Mouse (Mus musculus) neutrophil, adult 5-6 weeks (primary cell): ENCODE measurements around the gene Vsx2. TPM values are rescaled to one million over a fixed set of nuclear protein-coding genes. Genes with fewer than 3 reads are reported as not detected.
"Not testable (repeated sequence)": the region's sequence is repeated elsewhere in the genome, so short reads cannot be mapped to it uniquely, and the experiment has no call there.

Experiments
- ATAC-seq: fragments of 151-379, 151-347 bp; 2 replicates; pipeline ENCODE4 v1.8.0; 2017; ENCODE audit warnings: mild to moderate bottlenecking, moderate TSS enrichment; ENCODE audit not compliant: insufficient number of reproducible peaks, poor library complexity, low FRiP score, severe bottlenecking; ENCODE audit errors: extremely low read depth
- total RNA-seq: library from RNA; stranded (forward); fragments of 200-1000 nt; gene quantifications from 2 replicates; pipeline ENCODE4 v1.2.3, GENCODE M21; 2017

Gene Vsx2
- total RNA-seq: not detected in 2 replicates

DNA sequence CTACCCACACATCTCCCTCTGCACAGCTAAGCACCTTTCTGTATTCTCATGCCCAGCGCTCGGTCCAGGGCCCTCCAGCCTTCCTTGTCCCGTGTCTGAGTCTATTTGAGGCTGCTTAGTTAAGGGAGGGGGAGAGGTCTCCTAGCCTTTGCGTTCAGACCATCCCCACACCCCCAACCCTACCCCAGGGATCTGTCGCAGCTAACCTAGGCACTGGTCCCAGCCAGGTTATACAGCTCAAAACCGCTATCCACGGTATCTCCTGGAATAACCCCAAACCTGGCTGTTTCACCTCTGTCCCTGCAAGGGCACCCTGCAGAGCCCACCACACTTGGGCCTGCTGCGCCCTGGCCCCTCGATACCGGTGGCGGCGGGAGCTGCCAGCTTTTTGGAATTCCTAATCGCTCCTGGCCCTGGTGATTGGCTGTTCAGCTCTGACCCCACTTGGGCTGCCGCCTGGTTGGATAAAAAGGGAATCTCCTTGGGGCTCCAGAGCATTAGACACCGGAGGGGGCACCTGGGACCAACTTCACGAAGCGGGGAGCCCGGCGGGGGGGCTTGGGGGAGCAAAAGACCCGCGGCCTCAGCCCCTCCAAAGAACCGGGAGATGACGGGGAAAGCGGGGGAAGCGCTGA, at the start of gene Vsx2:
TSS of gene Vsx2 (plus strand) at position 427 of the 635 bp plus-strand sequence.
- ATAC-seq: no peak

DNA sequence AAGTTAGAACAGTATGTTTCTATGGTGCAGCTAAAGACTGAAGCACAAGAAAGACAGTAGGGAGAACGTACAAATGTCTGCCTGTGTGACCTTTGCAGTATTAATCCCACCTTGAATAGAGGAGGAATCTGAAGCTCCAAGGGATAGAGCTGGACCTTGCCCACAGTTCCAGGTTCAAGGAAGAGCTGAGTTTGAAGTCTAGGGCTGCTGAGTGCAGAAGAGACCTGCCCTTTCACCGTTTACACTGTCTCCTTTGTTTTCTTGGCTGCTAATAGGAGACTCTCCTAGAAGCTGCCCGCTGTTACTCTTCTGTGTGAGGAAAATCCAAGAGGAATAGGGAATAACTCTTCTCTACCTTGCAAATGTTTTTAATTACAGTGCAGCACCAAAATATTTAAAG, 45.8 kb upstream of the Vsx2 start:
- no peak for ATAC-seq

DNA sequence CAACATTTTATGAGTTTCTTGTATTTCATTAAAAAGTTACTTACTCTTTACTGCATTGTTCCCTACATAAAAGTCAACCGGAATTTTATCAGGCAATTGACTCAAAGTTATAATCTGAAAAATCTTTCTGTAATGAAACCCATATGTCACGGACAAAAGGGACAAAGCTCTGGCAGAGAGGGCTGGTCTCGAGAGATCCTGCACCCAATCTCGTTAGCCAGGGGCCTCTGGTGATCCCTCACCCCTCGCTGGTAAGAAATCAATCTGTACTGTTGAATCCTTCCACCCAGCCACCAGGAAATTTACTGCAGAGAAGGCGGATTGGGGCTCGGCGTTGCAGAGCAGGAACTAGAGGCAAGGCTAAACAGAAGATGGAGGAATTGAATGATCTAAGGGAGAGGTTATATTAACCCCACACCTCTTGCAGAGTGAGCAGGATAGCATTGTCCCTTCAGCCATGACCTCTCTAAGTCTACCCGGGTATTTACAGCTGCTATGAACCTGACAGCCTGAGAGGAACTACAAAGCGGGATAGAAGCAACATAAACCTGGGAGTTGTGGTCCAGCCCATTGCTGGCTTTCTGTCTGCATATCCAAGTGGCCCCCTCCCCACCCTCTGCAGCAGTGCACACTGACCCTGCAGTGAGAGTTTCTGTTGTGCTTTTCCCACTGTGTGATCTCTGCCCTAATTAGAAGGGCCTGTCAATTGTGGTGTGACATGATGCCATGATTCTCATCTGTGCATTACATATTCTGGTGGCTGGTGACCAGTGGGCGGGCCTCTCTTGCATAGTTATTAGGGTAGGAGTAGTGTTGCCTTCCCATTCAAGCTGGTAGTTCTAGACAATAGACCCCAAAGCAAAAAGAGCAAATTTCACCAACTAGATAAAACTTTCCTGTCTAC, 45.2 kb upstream of the Vsx2 start:
- ATAC-seq: no peak

DNA sequence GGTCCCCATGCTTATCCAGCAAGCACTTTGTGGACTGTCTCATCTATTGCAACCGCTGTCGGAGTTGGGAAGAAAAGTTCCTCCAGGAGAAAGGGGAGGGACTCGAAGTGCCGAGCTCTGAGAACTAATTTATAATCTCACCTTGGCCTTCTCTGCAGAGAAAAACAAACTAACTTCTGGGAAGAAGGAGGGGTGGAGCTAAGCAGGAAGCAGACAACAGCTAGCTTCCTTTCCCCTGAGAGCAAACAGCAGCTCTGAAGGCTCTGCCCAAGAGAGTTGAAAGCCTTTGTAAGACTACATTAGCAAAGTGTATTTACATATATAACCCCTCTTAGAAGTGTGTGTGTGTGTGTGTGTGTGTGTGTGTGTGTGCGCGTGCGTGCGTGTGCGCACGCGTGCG, 44.1 kb upstream of the Vsx2 start:
- no peak for ATAC-seq

DNA sequence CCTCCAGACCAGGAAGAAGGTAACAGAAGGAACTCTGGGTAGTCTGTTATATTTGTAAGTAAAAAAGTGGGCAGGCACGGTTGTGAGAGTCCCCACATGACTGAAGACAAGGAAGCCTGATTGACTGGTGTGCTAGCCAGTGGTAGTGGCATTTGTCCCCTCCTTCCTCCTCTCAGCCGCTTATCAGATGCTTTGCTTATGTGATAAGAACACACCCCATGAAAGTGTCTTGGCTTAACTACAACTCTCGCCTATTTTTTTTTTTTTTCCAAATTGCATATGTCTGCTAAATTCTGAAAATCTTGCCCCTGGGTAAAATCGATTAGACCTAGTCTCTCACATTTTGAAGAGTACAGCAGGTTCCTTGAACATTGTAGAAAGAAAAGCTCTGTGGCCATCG, 39.1 kb upstream of the Vsx2 start:
- ATAC-seq: no peak

DNA sequence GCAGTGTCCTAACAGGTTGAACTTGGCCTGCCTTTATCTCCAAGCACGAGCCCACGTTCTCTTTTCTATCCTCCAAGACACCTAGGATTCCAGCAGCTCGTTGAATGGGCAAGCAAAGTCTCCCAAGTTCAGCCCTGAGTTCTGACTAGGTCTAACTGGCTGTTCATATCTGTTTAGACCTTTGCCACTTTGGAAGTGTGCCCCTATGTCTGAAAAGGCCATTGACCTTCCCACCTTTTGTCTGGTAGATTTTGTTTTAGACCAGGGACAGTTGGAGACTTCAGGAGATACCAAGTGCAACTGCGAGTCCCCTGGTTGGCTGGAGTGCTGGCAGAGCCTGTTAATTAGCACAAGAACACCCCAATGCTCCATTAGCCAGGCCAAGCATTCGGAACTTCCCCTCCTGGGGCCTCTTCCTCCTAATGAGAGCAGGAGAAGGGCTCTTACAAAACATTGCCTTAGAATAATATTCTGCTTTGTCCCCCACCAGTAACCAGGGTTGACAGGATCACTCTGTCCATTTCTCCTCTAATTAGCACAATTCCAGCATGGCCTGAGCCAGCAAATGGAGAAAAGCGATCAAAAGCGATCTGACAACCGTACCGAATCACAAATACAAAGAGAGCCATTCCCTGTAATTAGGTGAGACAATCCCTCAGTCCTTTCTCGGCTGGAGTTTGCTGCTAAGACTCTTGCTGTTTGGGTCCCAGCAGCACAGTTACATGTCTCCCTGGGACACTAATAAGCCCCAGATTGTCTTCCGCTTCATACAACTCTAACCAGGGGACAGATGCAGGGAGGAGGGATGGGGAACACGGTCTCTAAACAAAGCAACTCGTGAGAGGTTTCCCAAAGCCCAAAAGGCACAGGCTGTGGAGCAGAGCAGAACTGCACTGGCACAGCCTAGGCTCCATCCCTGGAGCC, 37.4 kb upstream of the Vsx2 start:
- ATAC-seq: no peak

DNA sequence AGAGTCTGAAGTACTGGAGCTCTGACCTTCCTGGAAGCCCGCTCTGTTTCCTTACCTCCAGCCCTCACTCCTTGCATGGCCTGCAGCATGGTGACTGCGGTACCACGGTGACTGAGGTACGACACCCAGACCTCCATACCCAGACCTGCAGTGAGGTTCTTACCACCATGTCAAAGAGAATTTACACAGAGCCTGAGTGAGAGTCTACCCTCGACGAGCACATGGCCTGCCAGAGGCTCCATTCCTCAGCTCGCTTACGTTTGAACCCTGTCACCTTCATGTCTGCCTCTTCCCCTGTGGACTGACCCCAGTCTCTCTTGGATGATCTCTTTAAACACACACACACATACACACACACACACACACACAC, 36.7 kb upstream of the Vsx2 start:
- no peak for ATAC-seq

DNA sequence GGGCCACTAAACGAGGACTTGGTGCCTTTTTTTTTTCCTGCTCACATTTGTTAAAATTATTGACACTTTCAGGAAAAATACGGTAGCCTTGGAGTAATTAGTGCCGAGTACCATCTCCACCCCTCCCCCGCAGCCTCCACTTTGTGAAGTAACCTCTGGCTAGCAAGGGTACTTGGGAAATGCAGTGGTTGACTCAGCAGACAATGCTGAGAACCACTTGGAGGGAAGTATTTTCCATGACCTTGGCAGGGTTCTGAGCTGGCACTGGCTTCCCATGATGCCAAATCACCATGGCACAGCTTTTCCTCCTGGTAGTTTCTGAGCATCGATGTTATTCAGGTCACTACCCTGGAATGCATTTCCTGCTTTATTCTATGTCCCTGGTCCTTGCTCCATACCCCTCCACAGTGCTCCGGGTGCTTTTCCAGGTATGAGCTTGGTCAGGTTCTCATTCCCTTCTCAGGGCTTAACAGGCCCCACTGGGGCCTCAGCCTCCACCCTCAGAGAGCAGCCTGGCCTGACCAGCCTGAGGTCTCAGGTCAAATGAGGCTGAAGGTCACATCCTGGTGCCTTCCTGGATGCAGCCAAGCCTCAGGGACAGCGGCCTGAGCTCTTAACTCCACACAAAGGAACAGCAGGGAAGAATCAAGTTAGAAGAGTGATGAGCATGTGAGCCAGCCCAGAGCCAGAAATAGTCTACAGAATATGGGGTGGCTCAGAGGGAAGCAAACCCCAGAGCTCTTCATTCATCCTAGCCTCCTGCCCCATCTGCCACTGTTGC, 35.7 kb upstream of the Vsx2 start:
- no peak for ATAC-seq

DNA sequence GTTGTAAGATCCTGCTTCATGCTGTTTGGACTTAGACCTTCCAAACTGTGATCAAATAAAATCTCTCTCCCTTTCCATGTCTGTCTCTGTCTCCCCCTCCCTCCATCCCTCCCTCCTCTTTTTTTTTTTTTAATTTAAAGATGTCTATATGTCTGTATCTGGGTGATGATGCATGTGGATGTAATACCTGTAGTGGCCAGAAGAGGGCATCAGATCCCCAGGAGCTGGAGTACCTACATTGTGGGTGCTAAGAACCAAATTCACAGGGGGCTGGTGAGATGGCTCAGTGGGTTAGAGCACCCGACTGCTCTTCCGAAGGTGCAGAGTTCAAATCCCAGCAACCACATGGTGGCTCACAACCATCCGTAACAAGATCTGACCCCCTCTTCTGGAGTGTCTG, 30.0 kb upstream of the Vsx2 start:
- not testable (repeated sequence) for ATAC-seq

DNA sequence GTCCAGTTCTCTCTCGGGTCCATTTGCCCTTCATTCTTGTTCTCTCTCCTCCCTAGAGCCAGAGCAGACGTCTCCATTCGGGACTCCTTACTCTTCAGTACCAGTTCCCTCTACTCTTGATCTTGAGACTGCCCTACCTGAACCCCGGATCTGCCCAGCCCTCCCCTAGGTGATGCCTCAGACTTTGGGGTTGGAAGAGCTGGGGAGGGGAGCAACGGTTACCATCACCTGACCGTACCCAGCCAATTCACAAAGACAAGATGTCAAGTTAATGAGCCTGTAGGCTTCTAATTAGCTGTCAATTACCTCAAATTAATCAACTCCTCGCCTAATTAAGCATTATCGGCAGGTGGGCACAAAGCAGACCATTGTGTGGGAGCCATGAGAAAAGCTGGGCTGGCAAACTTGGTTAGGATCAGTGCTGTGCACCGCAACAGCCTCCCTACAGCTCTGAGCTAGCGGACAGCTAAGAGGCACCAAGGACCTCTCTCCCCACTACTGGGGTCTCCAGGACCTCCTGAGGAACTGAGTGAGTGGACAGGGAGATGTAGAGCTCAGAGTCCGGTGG, 28.1 kb upstream of the Vsx2 start:
- ATAC-seq: no peak

DNA sequence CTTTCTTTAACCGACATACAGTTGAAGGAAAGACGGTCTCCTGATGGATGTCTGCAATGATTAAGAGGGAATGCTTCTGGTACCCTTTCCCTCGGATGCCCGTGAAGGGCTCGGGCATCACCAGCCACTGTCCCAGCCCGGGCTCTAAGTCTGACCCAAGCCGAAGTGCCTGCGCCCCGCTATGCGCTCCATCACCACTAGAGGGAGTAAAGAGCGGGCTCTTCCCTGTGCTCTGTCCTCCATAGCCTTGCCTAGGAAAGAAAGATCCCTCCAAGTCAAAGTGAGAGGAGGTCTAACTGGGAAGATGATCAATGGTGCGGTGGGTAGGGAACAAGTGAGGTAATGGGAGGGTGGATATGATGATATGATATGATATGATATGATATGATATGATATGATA, 23.5 kb upstream of the Vsx2 start:
- peak; percentile 66 for ATAC-seq

DNA sequence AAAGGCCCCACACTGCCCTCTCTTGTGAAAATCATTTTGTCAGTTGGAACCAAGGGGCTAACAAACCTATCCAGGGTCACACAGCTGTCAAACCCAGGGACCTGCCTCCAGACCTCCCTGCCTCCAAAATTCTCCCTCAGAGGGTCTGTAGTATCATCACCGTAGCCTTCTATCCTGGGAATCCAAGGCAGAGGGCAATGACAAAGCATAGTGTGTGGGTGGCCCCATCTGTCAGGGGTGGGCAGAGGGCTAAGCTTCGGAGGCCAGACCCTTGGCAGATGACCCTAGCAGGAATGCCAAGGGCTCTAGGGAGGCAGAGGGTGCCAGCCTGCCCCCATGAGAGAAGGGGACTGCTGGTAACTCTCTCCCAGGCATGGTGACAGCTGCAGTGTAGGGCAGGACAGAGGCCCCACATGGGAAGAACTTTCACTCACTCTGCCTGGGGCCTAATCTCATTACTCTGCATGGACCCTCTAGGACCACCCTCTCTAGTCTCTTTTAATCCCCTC, 22.9 kb upstream of the Vsx2 start:
- no peak for ATAC-seq

DNA sequence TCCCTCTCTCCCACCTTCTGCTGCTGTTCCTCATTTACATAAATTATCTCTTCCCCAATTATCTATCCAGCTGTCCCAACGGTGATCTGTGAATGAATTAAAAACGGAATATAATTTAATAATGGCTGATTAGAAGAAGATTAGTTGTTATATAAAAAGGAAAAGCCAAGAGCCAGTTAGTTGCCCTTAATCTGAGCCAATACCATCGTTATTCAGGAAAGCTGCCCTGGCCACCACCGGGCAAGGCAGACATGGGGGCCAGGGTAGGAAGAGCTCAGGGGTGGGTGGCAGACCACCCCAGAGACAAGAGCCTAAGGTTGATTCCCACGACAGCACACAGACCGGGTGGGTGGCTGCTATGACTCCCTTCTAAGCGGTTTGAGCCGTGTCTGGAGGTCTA, 21.3 kb upstream of the Vsx2 start:
- no peak for ATAC-seq

DNA sequence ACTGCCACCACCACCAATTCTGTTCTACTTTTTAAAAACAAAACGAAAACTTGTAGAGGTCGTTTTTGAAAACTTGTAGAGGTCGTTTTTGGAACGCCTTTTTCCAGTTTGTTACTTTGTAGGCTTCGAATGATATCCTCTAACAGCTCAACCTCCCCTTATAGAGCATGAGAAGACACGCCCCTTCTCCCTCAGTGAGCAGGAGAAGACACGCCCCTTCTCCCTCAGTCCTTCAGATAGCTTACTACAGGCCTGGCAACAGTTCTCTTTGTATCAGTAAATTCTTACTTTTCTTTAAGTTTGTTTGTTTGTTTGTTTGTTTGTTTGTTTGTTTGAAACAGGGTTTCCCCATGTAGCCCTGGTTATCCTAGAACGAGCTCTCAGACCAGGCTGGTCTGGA, 14.3 kb upstream of the Vsx2 start:
- no peak for ATAC-seq

DNA sequence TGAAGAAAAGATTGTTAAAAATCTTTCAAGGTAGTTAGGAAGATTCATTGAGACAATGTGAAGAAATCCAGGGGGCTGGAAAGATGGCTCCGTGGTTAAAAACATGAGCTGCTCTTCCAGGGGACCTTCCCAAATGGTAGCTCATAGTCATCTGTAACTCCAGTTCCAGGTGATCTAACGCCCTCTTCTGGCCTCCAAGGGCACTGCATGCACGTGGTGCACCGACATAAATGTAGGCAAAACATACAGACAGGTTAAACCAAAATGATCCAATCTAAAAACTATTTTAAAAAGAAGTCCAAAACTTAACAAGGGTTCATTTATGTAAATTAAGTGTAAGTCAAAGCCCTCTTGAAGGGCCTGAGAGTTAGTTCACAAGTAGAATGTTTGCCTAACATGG, 7.0 kb upstream of the Vsx2 start:
- no peak for ATAC-seq

DNA sequence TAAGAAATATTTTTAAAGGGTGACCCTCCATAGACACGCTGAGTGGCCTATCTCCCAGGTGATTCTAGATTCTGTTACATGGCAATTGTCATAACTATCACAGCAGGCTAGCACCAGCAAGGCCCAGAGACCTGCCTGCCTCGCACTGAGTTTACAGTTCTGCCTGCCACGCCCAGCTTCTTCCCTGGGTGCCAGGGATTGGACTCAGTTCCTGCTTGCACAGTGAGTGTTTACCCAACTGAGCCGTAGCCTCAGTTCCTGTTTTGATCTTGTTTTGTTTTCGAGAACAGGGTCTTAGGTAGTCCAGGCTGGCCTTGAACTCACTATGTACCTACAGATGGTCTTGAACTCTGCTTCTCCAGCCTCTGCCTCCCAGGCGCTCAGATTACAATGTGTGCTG, 2.0 kb upstream of the Vsx2 start:
- ATAC-seq: no peak

DNA sequence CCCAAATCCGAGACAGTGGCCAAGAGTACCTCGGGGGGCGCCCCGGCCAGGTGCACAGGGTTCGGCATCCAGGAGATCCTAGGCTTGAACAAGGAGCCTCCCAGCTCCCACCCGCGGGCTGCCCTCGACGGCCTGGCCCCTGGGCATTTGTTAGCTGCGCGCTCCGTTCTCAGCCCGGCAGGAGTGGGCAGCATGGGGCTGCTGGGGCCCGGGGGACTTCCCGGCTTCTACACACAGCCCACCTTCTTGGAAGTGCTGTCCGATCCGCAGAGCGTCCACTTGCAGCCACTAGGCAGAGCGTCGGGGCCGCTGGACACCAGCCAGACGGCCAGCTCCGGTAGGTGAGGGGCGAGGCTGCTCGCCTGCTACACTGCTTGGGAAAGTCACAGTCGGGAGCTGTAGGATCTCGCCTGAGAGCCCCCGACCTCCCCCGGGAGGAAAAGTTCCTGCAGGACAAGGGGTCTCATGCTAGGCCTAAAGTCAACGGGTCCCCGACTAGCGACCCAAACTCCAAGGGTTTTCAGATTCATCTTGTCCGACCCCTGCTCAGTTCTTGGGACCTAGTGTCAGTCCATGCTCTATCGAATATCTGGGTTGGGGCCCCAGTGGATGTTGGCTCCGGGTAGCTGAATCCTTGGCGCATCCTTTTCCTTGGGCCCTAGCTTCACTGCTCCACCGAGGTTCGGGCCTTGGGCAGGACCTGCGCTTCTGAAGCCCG, 573 bp downstream of the Vsx2 start:
- ATAC-seq: no peak
